Mouse (Mus musculus) heart, adult 11 months (tissue): ENCODE results near the gene Cbx6.
A peak's percentile ranks its signal among the peaks of the same experiment; 100 is the strongest.

Source experiments
- DNase-seq: peaks from one replicate; pipeline ENCODE4 v3.0.0; 2022

Cbx6 gene

GRCm38 (mm10) chr15:79834130-79834880 is at the start of gene Cbx6, which contains the start of gene Npcd:
TSS of gene Cbx6 (minus strand) at chr15:79834688.
TSS of gene Npcd (minus strand) at chr15:79834237.
- DNase-seq, result peak; percentile 100

DNA sequence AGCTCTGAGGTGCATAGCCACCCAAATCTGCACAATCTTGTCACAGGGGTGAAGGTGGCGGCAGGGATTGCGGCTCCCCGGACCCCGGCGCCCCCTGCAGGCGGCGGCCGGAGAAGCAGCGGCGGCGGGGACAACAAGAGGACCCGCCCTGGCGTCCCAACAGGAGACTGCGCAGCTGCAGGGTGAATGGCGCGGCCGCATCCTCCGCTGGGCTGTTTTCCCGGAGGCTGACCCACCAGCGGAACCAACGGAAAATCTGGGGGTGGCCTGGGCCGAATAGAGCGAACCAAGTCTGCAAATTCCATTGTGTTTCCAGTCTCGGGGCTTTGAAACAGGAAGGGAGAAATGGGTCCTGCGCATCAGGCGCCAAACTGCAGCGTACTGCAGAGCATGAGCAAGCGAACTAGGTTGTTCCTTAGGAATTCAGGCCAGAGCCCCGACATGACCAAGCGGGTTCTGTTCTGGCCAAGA is 48.9 kb upstream of the Cbx6 start:
- peak; percentile 100 for DNase-seq

DNA sequence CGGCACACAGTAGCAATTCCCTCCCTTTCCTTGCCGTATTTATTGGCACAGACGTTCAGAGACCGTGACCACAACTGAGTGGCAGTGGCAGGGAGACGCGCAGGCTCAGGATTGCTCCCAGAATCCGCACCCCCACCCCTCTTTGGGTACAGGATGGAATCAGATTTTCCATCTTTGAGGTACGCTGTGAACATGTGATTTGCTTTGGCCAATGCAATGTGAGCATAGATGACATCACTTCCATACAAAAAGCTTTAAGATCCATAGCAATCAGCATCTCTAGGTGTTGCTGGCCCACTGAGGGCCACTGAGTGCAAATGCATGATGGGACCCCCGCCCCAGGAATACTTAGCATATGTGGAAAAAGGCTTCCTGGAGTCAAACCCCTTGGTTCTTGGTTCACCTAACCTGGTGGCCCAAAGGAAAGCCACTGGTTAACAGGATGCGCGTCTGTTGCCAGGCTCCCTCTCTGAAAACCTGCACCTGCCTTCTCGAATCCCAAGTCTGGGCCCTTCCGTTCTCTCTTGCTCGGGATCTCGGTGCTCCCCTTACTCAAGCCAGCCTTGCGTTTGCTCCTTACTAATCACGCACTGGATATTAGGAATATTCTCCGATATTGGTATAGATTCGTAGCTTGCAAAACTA is 48.3 kb upstream of the Cbx6 start:
- DNase-seq, result peak; percentile 95

DNA sequence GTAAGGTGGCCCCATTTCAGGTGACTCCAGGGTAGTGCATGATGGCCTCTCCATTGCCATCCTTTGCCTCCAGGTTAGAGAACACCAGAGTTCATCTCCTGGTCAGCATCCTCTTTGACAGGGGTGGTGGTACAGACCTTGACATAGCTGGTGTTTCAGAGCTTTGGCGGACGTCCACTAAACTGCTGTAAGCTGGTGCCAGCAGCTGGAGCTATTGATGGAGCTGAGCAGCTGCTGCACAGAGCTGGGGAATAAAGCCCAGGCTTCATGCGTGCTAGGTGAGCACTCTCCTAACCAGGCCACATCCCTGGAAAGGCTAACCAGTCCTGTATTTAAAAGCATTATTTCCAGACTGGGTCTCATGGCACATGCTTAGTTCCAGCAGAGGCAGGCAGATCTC is 46.0 kb upstream of the Cbx6 start:
- DNase-seq, result no peak

GRCm38 (mm10) chr15:79879319-79879718 is 44.8 kb upstream of the Cbx6 start:
- DNase-seq, result peak; percentile 99

DNA sequence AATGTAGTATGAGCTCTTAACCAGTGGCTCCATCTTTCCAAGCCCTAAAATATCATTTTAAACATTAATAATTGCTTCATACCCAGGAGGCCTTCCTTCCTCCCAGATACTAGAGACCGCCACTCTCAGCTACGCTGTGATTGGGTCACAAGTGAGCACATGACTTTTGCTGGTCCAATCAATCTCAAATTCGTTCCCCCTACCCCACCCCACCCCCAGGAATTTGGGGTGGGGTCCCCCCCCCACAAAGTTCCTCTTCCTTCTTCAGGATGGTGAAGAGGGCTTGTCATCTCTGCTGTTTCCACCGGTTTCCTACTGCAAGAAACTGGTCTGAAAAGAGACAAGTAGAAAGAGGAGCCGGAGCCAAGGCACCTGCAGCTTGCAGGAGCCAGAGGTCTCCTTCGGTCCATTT is 44.2 kb upstream of the Cbx6 start:
- peak; percentile 97 for DNase-seq

DNA sequence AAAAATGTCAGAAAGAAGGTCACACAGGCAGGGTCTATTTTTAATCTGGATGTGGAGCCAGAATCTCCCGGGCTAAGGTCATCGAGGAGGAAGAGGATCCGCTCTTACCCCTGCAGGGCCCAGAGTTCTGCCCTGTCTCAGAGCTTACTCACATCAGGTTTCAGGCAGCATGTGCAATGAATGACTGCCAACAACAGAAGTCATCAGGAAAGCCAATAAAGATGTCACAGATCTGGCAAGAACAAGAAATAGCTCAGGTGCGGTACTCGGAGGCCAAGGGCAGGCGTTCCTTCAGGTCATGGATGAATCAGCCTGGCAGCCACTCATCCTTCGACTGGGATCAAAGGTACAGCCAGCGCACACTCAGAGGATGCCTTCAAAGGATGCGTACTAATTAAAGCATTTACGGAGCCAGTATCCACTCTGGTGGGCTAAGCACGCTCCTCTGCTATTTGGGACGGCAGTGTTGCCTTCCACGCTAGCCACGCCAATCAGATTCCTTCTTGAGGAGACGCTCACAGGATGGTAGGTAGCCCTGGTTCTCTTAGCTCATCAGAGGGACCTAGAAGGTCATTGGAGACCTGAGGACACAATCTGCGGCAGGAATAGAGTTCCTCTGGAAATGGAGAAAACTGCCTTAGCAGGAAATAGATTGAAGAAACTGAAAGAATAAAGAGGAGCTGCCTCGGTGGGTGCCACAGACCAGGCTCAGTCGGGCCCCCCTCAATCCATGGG is 40.9 kb upstream of the Cbx6 start:
- DNase-seq, result no peak

- no peak for DNase-seq
These were observed 39.5 kb upstream of the Cbx6 start for GRCm38 (mm10) chr15:79873995-79874394.

DNA sequence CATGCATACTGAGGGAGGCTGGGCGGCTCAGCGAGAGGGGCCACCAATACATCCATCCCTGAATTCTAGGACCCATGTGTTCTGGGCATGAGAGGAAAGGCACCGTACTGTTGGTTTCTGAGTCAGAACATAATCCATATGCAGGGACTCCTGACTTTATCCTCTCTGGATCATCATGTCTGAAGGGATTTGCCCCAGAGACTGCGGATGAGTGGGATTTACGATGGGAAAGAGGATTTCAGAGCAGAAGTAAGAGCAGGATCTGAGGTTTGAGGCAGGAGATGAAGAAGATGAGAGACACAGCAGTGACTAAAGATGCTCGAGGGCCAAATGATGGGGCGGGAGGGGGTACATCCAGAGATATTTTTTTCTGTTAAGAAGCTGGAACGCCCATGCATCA is 39.1 kb upstream of the Cbx6 start:
- DNase-seq, result no peak

DNA sequence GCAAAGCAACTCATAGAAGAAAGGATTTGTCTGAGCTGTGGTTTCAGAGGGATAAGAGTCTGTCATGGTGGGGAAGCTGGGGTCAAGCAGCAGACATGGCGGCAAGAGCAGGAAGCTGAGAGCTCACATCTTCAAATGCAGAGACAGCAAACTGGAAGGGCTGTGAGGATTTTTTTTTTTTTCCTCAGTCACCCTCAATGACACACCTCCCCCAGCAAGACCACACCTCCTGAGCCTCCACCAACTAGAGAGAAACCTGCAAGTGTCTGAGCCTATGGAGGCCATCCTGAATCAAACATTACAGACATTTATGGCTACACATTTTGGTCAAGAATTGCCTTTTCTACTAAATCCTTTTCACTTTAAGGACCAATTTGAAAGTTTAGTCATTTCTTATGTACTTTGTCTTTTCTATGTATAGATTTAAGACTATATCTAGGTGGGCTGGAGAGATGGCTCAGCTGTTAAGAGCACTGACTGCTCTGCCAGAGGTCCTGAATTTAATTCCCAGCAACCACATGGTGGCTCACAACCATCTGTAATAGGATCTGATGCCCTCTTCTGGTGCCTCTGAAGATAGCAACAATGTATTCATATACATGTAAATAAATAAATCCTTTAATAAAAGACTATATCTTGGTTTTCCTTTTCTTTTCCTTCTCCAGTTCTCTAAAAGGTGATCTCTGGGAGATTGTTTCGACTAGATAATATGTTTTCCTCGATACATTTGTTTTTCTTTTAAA is 32.9 kb upstream of the Cbx6 start:
- no peak for DNase-seq

DNA sequence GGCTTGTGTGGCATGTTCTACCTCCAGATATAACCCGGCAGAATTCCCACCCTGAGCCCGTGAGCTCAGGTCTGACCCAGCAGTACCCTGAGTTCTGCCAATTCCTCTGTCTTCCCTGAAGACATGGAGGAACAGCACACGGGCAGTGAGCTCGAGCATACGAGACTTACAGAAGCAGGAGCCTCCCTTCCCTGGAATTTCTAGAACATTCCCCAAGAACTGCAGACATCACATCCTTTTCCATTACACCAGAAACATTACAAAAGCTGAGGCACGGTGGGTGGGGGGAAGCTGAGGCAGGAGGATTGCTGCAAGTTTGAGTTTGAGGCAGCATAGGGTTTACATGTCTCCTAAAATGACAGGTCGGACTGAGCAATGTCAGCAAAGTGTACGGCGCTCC is 25.3 kb upstream of the Cbx6 start:
- DNase-seq, result no peak

- DNase-seq, result no peak
These were observed 24.5 kb upstream of the Cbx6 start for GRCm38 (mm10) chr15:79858979-79859378.

GRCm38 (mm10) chr15:79850143-79850542 is 15.7 kb upstream of the Cbx6 start:
- no peak for DNase-seq

- peak; percentile 97 for DNase-seq
These were observed 12.6 kb upstream of the Cbx6 start for GRCm38 (mm10) chr15:79847100-79847499.

GRCm38 (mm10) chr15:79845986-79846385 is 11.5 kb upstream of the Cbx6 start:
- no peak for DNase-seq

GRCm38 (mm10) chr15:79842985-79843384 is 8.5 kb upstream of the Cbx6 start:
- no peak for DNase-seq

DNA sequence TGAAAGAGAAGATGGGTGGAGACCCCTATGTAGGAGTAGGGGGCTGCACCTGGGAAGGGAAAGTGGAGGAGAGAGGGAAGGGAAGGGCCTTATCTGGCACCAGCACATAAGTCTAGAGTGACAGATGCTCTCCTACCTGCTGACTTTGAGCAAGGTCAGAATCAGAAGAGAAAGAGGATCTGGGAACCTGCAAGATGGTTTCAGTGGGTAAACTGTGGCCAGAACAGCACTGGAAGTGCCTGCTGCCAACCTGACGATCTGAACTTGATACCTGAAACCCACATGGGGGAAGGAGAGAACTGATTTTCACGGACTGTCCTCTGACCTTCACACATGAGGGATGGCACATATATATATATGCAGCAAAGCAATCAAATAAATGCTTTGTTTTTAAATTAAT is 5.8 kb upstream of the Cbx6 start:
- DNase-seq, result peak; percentile 86

GRCm38 (mm10) chr15:79834881-79835260 is 383 bp upstream of the Cbx6 start:
- DNase-seq, result no peak

- DNase-seq, result peak; percentile 95
These were observed 1.0 kb downstream of the Cbx6 start for GRCm38 (mm10) chr15:79833251-79834050.

DNA sequence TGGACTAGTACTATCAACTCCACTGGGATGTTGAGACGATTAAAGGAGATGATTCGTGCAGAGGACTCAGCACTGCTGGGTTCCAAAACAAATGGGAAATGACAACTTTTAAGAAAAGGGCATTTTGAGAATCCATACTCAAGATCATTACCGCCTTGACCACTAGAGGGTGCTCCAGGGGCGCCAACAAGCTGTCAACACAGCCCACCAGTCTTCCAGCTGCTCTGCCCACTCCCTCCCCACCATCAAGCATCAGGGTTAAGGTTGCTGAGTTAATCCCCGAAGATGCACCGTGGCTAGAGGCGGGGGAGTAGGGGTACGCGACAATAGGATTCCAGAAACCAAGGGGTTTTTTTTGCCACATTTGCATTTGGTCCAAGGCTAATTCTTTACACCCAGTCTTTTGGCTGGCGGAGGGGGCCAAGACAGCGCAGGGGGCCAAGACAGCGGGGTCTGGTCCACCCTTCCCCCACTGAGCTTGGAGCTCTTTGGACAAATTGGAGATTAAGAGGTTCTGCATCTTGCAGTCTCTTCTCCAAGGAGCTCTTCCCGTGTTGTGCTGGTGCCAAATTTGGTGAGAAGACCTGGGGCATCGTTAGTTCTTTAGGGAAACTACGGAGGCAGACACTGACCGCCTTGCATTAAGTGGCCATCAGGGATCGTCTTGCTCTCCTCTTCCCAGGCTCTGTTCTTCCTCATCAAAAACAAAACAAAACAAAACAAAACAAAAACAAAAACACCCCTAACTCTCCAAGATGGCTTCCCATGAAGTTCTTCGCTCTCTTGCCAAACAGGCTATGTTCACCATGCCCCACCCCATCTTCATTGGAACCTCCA is 2.2 kb downstream of the Cbx6 start:
- DNase-seq, result peak; percentile 94

- DNase-seq, result peak; percentile 96
These were observed 4.1 kb downstream of the Cbx6 start for GRCm38 (mm10) chr15:79830388-79830787.
